Mouse (Mus musculus): ENCODE results near the gene Gm11084.
"Not testable (repeated sequence)": the region's sequence is repeated elsewhere in the genome, so short reads cannot be mapped to it uniquely, and the experiment has no call there.

Gene Gm11084

GRCm38 (mm10) chr2:72986616-72987015 lies at the start of gene Gm11084:
TSS of gene Gm11084 (minus strand) at chr2:72986716.
- DNase-seq: no peak

- DNase-seq: no peak
These were observed 44.8 kb upstream of the Gm11084 start for GRCm38 (mm10) chr2:73031061-73032055.

DNA sequence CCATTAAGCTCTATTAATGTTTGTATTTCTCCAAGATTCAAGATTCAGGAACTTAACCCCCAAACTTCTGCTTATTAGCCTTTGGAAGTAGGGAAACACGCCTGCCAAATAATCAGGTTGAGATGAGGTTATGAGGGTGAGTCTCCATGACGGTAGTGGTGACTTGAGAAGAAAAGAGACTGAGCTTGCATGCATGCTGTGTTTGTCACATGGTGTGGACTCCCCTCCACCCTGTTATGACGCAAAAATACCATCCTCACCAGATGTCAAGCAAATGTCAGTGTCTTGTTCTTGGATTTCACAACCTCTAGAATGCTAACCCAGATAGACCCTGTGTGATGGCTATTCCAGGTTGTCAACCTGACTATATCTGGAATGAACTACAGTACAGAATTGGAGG lies 43.3 kb upstream of the Gm11084 start:
- no peak for DNase-seq

GRCm38 (mm10) chr2:73028019-73028418 lies 41.5 kb upstream of the Gm11084 start:
- no peak for DNase-seq

GRCm38 (mm10) chr2:73027126-73027525 lies 40.6 kb upstream of the Gm11084 start:
- no peak for DNase-seq

GRCm38 (mm10) chr2:73023803-73024202 lies 37.3 kb upstream of the Gm11084 start:
- peak; percentile 96 for DNase-seq

DNA sequence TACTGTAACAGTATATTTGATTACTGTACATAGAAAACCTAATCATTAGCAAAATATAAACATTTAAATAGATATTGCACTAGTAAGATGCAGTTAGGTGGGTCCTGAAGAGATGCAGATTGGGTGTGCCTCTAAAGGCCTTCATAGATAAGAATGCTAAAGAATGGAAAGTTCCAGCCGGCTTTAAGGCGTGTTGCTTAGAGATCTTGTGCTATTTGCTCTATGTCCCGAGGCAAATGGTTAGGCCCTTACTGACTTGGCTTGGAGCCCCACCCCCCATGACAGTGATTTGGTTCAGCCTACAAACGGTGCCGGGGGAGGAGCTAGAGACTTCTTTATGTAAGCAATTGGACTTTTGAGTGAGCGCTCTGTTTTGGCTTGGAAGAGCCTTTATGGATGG lies 34.5 kb upstream of the Gm11084 start:
- peak; percentile 80 for DNase-seq

GRCm38 (mm10) chr2:73019371-73020146 lies 33.0 kb upstream of the Gm11084 start:
- no peak for DNase-seq

DNA sequence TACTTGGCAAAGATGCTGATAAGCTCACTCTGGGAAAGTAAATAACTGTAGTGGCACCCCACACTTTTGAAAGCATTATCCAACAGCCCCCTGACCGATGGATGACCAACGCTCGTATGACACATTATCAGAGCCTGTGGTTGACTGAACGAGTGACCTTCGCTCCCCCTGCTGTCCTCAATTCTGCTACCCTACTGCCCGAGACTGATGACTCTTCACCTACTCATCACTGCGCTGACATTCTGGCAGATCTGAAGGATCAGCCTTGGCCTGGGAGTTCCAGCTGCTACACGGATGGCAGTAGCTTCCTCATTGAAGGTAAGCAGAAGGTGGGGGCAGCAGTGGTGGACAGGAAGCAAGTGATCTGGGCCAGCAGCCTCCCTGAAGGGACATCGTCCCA lies 27.5 kb upstream of the Gm11084 start:
- DNase-seq: not testable (repeated sequence)

DNA sequence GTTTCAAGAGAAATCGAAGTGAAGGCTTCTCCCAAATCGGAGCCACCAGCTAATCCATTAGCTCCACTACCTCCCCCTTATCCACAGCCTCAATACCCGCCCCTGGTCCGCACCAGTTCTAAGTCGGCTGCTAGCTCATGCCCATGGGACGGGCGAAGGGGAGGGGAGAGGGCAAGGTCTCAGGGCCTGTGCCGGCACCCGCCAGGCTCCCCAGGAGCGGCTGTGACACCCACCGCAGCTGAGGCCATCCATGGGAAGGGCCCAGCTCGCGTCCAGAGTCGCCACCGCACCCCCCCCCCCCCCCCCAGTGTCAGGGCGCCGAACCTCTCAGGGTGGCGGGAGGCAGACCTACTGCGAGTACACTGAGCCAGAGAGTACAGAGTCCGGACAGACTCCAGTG lies 26.1 kb upstream of the Gm11084 start:
- no peak for DNase-seq

- no peak for DNase-seq
These were observed 21.0 kb upstream of the Gm11084 start for GRCm38 (mm10) chr2:73007472-73007871.

DNA sequence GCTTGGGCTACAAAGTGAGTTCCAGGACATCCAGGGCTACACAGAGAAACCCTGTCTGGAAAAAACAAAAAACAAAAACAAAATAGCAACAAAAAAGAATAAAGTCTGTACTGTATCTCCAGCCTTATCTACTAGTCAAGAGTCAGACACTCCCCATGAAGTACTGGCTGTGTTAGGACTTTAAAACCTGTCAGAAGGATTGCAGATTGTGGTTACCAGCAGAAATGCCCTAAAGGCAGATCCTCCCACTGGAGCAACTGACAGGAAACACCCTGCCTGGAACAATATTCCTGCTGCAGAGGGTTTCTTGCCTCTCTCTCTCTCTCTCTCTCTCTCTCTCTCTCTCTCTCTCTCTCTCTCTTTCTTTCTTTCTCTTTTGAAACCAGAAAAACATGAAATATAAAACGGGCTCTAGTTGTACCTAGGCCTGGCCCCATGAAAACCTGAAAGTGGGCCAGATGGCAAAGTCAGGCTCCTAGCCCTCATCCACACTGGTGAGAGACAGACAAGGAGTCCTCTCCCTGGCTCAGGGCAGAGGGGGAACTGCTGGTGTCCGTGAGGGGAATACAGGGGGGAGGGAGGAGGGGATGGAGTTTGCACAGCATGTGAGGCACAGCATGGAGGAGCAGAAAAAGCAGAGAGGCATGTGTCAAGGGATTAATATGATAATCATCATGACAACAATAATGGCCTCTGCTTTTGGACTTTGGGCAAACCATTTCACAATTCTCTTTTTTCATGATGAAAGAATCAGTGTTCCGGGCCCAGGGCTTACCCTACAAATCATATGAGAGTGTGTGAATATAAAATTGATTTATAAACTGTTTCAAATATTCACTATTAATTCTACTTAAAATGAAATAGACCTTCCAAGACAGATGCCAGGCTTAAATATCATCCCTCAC lies 19.3 kb upstream of the Gm11084 start:
- no peak for DNase-seq

- peak; percentile 61 for DNase-seq
These were observed 17.5 kb upstream of the Gm11084 start for GRCm38 (mm10) chr2:73003751-73004717.

GRCm38 (mm10) chr2:73003049-73003448 lies 16.5 kb upstream of the Gm11084 start:
- peak; percentile 66 for DNase-seq

- no peak for DNase-seq
These were observed 15.9 kb upstream of the Gm11084 start for GRCm38 (mm10) chr2:73002451-73002850.

DNA sequence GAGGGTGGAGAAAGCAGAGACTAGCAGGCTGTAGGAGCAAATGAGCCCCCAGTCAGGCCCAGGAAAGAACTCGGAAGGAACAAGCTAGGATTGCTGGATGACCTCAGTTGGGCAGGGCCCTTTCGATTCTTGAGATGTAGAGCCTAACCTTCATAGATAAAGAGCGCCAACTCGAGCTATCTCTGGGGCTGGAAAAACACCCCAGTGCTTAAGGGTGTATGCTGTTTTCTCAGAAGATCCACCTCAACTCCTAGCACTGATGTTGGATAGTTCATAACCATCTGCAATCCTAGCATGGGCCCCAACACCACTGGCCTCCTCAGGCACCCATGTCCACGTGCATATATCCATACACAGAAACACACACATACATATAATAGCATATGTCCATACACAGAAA lies 15.5 kb upstream of the Gm11084 start:
- peak; percentile 80 for DNase-seq

DNA sequence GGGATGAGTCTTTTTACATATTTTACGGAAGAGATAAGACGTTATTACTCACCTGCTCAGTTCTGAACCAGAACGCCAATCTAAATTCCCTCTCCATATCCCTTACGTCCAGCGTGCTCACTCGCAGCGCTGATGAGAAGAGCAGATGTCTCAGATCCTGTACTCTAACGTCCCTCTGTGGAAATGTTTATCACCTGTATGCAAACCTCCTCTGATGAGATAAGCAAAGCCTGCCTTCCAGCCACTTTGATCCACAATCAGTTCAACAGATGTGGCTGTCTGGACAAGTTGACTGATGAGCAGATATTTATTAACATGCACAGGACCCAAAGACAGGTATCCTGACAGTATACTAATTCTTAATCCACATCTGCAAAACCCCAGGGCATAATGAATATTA lies 13.7 kb upstream of the Gm11084 start:
- DNase-seq: no peak

- no peak for DNase-seq
These were observed 11.1 kb upstream of the Gm11084 start for GRCm38 (mm10) chr2:72997586-72997985.

- DNase-seq: peak; percentile 80
These were observed 10.4 kb upstream of the Gm11084 start for GRCm38 (mm10) chr2:72996808-72997378.

DNA sequence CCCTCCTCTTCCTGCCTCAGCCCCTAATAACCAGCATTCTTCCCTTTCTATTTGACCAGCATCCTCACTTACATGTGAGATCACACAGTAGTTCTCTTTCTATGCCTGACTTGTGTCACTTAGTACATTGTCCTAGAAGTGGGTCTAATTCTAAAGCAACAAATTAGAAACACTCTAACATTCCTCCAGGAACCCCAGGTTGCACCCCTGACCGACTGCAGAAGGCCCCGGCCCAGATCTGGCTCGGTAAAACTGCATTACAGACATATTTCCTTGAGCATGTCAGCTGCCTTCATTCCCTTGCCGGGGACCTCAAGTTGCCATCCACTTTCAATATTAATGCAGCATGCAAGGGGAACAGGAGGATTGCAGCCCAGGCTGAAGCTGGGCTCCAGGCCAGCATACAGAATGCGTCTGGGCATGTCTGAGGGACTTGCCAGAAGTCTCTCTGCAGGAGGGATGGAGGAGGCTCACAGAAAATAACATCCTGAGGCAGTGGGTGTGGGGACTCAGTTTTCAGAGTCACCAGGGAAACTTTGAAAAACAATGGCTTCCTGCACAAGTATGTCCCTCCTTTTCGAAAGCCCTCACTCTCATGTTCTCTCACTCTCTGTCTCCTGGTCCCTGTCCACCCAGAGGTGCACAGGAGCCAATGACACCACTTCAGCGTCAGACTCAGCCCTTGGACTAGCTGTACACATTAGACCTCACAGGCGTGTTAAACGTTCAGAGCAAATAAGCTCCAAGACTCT lies 9.0 kb upstream of the Gm11084 start:
- no peak for DNase-seq

Data from liver (tissue).